Mouse (Mus musculus): Measurements from ENCODE around the gene Ifrd2. TPM values are rescaled to one million over a fixed set of nuclear protein-coding genes. Genes with fewer than 3 reads are reported as not detected.
A peak's percentile ranks its signal among the peaks of the same experiment; 100 is the strongest.

Ifrd2 gene
- polyA plus RNA-seq, 1 experiment from 2014 or later, result 28.9 TPM

DNA sequence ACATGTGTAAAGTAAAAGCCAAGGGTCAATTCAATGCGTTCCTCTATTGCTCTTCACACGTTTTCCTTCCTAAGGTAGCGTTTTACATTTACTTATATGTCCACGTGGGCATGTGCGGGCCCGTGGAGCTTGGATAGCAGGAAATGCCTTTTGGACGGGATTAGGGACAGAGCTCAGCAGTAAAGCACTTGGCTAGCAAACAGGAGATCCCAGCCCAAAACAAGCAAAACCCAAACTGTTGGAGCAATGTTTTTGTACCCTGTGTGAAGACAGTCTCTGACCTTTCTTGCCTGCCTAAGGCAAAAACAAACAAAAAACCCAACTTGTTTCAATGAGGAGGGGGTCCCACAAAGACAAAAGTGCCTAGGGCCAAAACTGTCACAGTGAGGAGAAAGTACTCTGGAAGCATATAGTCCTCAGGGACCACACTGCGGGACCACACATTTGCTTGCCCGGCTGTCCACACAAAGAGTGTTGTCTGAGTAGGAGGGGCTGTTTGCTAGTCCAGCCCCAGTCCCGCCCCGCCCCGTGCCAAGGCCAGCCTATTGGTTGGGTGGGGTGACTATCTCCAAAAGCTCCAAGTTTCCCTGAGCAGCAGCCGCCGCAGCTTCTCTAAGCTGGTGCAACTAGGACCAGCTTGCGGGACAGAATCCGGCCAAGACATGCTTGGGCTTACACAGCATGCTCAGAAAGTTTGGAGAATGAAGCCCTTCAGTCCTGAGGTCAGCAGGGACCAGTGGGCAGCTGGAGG is 10.9 kb upstream of the Ifrd2 start, which contains the start of gene Hyal1:
TSS of gene Hyal1 (plus strand) at position 571 of the 751 bp plus-strand sequence.
- WGBS, result 14% methylated on average over 16 of the region's 16 CpGs
- H3K9ac ChIP-seq (ENCODE audit: low read depth, low read length), result peak within 1 kb of the TSS; percentile 40
- ATAC-seq (replicated peaks; ENCODE audit: low FRiP score, low read depth) (peak; percentile 67), DNase-seq (ENCODE audit: low spot score) (peak; percentile 94)
- no peaks in the 10 kb centered on the region for H3K27me3 ChIP-seq (ENCODE audit: insufficient read depth, low read length)
- peak within 1 kb of the TSS; percentile 27 for H3K4me3 ChIP-seq (replicated peaks; ENCODE audit: low read depth, low read length)
- peaks cover 24% of the 10 kb centered on the region for H3K36me3 ChIP-seq (ENCODE audit: insufficient read depth, low read length)
- H3K27ac ChIP-seq, result peak within 1 kb of the TSS; percentile 70
- no peak for TF ChIP-seq CTCF (IDR thresholded peaks at IDR 0.05; ENCODE audit: low read depth)
- H3K4me2 ChIP-seq (ENCODE audit: low read length), result peak within 1 kb of the TSS; percentile 54
- H3K9me3 ChIP-seq (replicated peaks; ENCODE audit: low read length), result no peaks in the 10 kb centered on the region
- peaks cover 17% of the 10 kb centered on the region for H3K4me1 ChIP-seq (replicated peaks; ENCODE audit: insufficient read depth, low read length)

DNA sequence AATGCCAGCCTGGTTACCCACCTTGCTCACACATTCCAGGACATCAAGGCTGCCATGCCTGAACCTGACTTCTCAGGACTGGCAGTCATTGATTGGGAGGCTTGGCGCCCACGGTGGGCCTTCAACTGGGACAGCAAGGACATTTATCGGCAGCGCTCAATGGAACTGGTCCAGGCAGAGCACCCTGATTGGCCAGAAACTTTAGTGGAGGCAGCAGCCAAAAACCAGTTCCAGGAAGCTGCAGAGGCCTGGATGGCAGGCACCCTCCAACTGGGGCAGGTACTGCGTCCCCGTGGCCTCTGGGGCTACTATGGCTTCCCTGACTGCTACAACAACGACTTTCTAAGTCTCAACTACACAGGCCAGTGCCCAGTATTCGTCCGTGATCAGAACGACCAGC is 9.6 kb upstream of the Ifrd2 start:
- H3K9me3 ChIP-seq (replicated peaks; ENCODE audit: low read length), result no peaks in the 10 kb centered on the region
- 92% methylated on average over 10 of the region's 10 CpGs for WGBS
- H3K9ac ChIP-seq (ENCODE audit: low read depth, low read length), result no peak overlapping the region
- H3K27me3 ChIP-seq (ENCODE audit: insufficient read depth, low read length), result no peaks in the 10 kb centered on the region
- no peak overlapping the region for H3K4me3 ChIP-seq (replicated peaks; ENCODE audit: low read depth, low read length)
- peaks cover 10% of the 10 kb centered on the region for H3K36me3 ChIP-seq (ENCODE audit: insufficient read depth, low read length)
- no peak for ATAC-seq (replicated peaks; ENCODE audit: low FRiP score, low read depth)
- no peak overlapping the region for H3K4me2 ChIP-seq (ENCODE audit: low read length)
- TF ChIP-seq CTCF (IDR thresholded peaks at IDR 0.05; ENCODE audit: low read depth), result no peak
- H3K27ac ChIP-seq, result no peak overlapping the region
- no peak for DNase-seq (ENCODE audit: low spot score)
- H3K4me1 ChIP-seq (replicated peaks; ENCODE audit: insufficient read depth, low read length), result peaks cover 20% of the 10 kb centered on the region

- 0 out of 2 replicates have a peak within 1 kb of the TSS, but pooled peaks have one; percentile 8 for H3K9ac ChIP-seq (ENCODE audit: low read depth, low read length)
Measured at GRCm38 (mm10) chr9:107578587-107578986, 8.9 kb upstream of the Ifrd2 start, which contains the start of gene Naa80. Gene Naa80, plus strand, starts transcription at chr9:107578887.

GRCm38 (mm10) chr9:107579023-107579900 is 8.2 kb upstream of the Ifrd2 start:
- H3K4me2 ChIP-seq (ENCODE audit: low read length), result no peak overlapping the region
- WGBS, result 94% methylated on average over 14 of the region's 14 CpGs
- no peak overlapping the region for H3K4me3 ChIP-seq (replicated peaks; ENCODE audit: low read depth, low read length)
- DNase-seq (ENCODE audit: low spot score) (no peak), ATAC-seq (replicated peaks; ENCODE audit: low FRiP score, low read depth) (no peak)
- TF ChIP-seq CTCF (IDR thresholded peaks at IDR 0.05; ENCODE audit: low read depth), result no peak
- H3K27ac ChIP-seq, result peak overlapping the region; percentile 96
- no peaks in the 10 kb centered on the region for H3K27me3 ChIP-seq (ENCODE audit: insufficient read depth, low read length)
- H3K9me3 ChIP-seq (replicated peaks; ENCODE audit: low read length), result no peaks in the 10 kb centered on the region
- 0 out of 2 replicates have a peak overlapping the region, but pooled peaks have one; percentile 8 for H3K9ac ChIP-seq (ENCODE audit: low read depth, low read length)
- H3K36me3 ChIP-seq (ENCODE audit: insufficient read depth, low read length), result peaks cover 12% of the 10 kb centered on the region; the same call in 1 of the 2 replicates
- peaks cover 20% of the 10 kb centered on the region for H3K4me1 ChIP-seq (replicated peaks; ENCODE audit: insufficient read depth, low read length)

More at GRCm38 (mm10) chr9:107578587-107578986, 8.9 kb upstream of the Ifrd2 start, which contains the start of gene Naa80:
- Histone ChIP-seq H3K4me3 (replicated peaks; ENCODE audit: low read depth, low read length) (no peak within 1 kb of the TSS), H3K27me3 (ENCODE audit: insufficient read depth, low read length) (no peaks in the 10 kb centered on the region), H3K9me3 (replicated peaks; ENCODE audit: low read length) (no peaks in the 10 kb centered on the region), H3K4me1 (replicated peaks; ENCODE audit: insufficient read depth, low read length) (peaks cover 20% of the 10 kb centered on the region), H3K4me2 (ENCODE audit: low read length) (no peak within 1 kb of the TSS), H3K27ac (peak within 1 kb of the TSS; percentile 96), H3K36me3 (ENCODE audit: insufficient read depth, low read length) (peaks cover 12% of the 10 kb centered on the region; the same call in 1 of the 2 replicates)
- no peak for TF ChIP-seq CTCF (IDR thresholded peaks at IDR 0.05; ENCODE audit: low read depth)
- ATAC-seq (replicated peaks; ENCODE audit: low FRiP score, low read depth) (no peak), DNase-seq (ENCODE audit: low spot score) (no peak)
- WGBS, result 81% methylated on average over 3 of the region's 3 CpGs

DNA sequence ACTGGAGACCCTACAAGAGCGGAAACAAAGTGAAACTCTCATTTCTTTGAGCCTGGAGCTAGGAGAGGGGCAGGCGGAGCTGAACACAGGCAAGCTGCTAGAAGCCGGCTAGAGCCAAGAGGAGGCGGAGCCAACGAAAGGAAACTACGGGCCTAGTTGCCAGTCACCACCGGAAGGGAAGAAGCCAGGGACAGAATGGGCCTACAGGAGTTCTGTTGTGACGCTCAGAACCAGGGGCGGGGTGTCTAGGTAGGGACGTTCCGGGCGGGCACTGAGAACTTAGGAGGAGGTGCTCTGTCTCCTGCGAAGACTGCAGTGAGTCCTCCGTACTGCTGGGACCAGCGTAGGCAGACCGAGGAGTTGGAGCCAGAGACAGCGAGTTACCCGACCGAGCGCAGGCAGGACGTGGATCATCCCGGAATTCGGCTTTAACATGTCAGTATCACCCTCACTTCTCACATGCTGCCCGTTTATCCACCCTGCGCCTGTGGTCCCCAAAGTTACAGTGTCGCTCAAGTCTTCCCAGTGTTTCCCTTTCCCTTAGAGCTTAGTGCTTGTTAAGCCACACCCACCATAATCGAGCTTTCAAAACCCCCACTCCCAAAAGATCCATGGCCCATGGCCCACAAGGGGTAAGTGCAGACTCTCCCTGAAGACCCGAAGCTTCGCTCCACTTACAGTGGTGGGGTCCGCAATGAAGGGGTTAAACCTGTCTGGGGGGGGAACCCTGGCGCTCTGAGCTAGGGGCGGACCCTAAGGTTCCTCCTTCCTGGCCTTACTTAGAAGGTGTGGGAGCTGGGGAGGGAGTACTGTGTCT is 6.7 kb upstream of the Ifrd2 start, which contains the start of gene Hyal3:
TSS of gene Hyal3 (plus strand) at position 318 of the 817 bp plus-strand sequence.
- Histone ChIP-seq H3K27ac (peak within 1 kb of the TSS; percentile 96), H3K4me3 (replicated peaks; ENCODE audit: low read depth, low read length) (peak within 1 kb of the TSS; percentile 63), H3K9me3 (replicated peaks; ENCODE audit: low read length) (no peaks in the 10 kb centered on the region), H3K4me1 (replicated peaks; ENCODE audit: insufficient read depth, low read length) (peaks cover 20% of the 10 kb centered on the region), H3K4me2 (ENCODE audit: low read length) (peak within 1 kb of the TSS; percentile 90), H3K27me3 (ENCODE audit: insufficient read depth, low read length) (no peaks in the 10 kb centered on the region), H3K36me3 (ENCODE audit: insufficient read depth, low read length) (peaks cover 8% of the 10 kb centered on the region; the same call in 1 of the 2 replicates), H3K9ac (ENCODE audit: low read depth, low read length) (peak within 1 kb of the TSS; percentile 86)
- DNase-seq (ENCODE audit: low spot score), result peak; percentile 97
- TF ChIP-seq CTCF (IDR thresholded peaks at IDR 0.05; ENCODE audit: low read depth), result no peak
- under 1% methylated on average over 32 of the region's 32 CpGs for WGBS
- ATAC-seq (replicated peaks; ENCODE audit: low FRiP score, low read depth), result peak; percentile 61
